Mouse (Mus musculus): ENCODE results near the gene Gpr107. TPM values are rescaled to one million over a fixed set of nuclear protein-coding genes. Genes with fewer than 3 reads are reported as not detected.

Gene Gpr107
- polyA plus RNA-seq, 2 experiments, result 25.1 to 34.5 TPM

- Histone ChIP-seq H3K27ac (replicated peaks; ENCODE audit: low read depth, low read length) (no peak overlapping the region), H3K4me3 (replicated peaks; ENCODE audit: low read length) (no peak overlapping the region), H3K9me3 (ENCODE audit: control insufficient read depth, low read length) (no peaks in the 10 kb centered on the region), H3K4me2 (replicated peaks; ENCODE audit: low read depth, low read length, severe bottlenecking) (no peak overlapping the region), H3K36me3 (ENCODE audit: control insufficient read depth, insufficient read depth, low read length) (peaks cover 31% of the 10 kb centered on the region), H3K4me1 (ENCODE audit: control insufficient read depth, insufficient read depth, low read length) (no peaks in the 10 kb centered on the region), H3K9ac (ENCODE audit: low read depth, low read length, severe bottlenecking) (no peak overlapping the region), H3K27me3 (ENCODE audit: control insufficient read depth, insufficient read depth, low read length) (no peaks in the 10 kb centered on the region)
- ATAC-seq (ENCODE audit: low FRiP score, low read depth) (no peak), DNase-seq (ENCODE audit: low spot score) (no peak)
- TF ChIP-seq POLR2A (IDR thresholded peaks at IDR 0.05; ENCODE audit: borderline replicate concordance, extremely low read depth, insufficient read depth, insufficient read length), result no peak
- WGBS, result 73% methylated on average over 7 of the region's 7 CpGs
These were observed 49.7 kb downstream of the Gpr107 start for GRCm38 (mm10) chr2:31201851-31202250.

DNA sequence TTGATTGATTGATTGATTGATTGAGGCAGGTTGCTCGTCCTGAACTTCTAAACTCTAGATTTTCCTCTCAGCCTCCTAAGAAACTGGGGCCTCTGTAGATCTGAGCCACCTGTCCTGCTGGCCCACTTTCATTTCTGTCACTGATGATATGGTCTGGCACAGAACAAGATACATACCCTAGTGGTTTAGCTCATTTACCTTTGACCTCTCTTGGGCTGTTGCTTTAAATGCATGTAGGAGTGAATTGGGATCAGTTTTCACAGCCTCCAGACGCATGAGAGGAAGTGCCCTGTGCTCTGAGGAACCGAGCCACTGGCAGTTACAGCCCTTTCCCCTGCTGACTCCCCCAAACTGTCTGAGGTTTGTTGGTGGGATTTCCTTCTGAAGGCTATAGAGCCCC, 50.2 kb downstream of the Gpr107 start:
- Histone ChIP-seq H3K36me3 (ENCODE audit: control insufficient read depth, insufficient read depth, low read length) (peaks cover 30% of the 10 kb centered on the region), H3K9ac (ENCODE audit: low read depth, low read length, severe bottlenecking) (no peak overlapping the region), H3K4me1 (ENCODE audit: control insufficient read depth, insufficient read depth, low read length) (no peaks in the 10 kb centered on the region), H3K9me3 (ENCODE audit: control insufficient read depth, low read length) (no peaks in the 10 kb centered on the region), H3K27me3 (ENCODE audit: control insufficient read depth, insufficient read depth, low read length) (no peaks in the 10 kb centered on the region), H3K4me2 (replicated peaks; ENCODE audit: low read depth, low read length, severe bottlenecking) (no peak overlapping the region), H3K4me3 (replicated peaks; ENCODE audit: low read length) (no peak overlapping the region), H3K27ac (replicated peaks; ENCODE audit: low read depth, low read length) (no peak overlapping the region)
- no peak for DNase-seq (ENCODE audit: low spot score)
- 20% methylated on average over 3 of the region's 3 CpGs for WGBS
- ATAC-seq (ENCODE audit: low FRiP score, low read depth), result no peak
- no peak for TF ChIP-seq POLR2A (IDR thresholded peaks at IDR 0.05; ENCODE audit: borderline replicate concordance, extremely low read depth, insufficient read depth, insufficient read length)

GRCm38 (mm10) chr2:31202956-31203355, 50.8 kb downstream of the Gpr107 start:
- no peak overlapping the region for H3K4me3 ChIP-seq (replicated peaks; ENCODE audit: low read length)
- no peak for TF ChIP-seq POLR2A (IDR thresholded peaks at IDR 0.05; ENCODE audit: borderline replicate concordance, extremely low read depth, insufficient read depth, insufficient read length)
- 90% methylated on average over 4 of the region's 4 CpGs for WGBS
- no peak overlapping the region for H3K4me2 ChIP-seq (replicated peaks; ENCODE audit: low read depth, low read length, severe bottlenecking)
- no peak for ATAC-seq (ENCODE audit: low FRiP score, low read depth)
- H3K27me3 ChIP-seq (ENCODE audit: control insufficient read depth, insufficient read depth, low read length), result no peaks in the 10 kb centered on the region
- peaks cover 28% of the 10 kb centered on the region for H3K36me3 ChIP-seq (ENCODE audit: control insufficient read depth, insufficient read depth, low read length)
- H3K4me1 ChIP-seq (ENCODE audit: control insufficient read depth, insufficient read depth, low read length), result no peaks in the 10 kb centered on the region
- H3K9me3 ChIP-seq (ENCODE audit: control insufficient read depth, low read length), result no peaks in the 10 kb centered on the region
- DNase-seq (ENCODE audit: low spot score), result no peak
- no peak overlapping the region for H3K27ac ChIP-seq (replicated peaks; ENCODE audit: low read depth, low read length)
- no peak overlapping the region for H3K9ac ChIP-seq (ENCODE audit: low read depth, low read length, severe bottlenecking)

- Histone ChIP-seq H3K27me3 (ENCODE audit: control insufficient read depth, insufficient read depth, low read length) (no peaks in the 10 kb centered on the region), H3K9ac (ENCODE audit: low read depth, low read length, severe bottlenecking) (no peak overlapping the region), H3K4me3 (replicated peaks; ENCODE audit: low read length) (no peak overlapping the region), H3K9me3 (ENCODE audit: control insufficient read depth, low read length) (no peaks in the 10 kb centered on the region), H3K4me2 (replicated peaks; ENCODE audit: low read depth, low read length, severe bottlenecking) (no peak overlapping the region), H3K27ac (replicated peaks; ENCODE audit: low read depth, low read length) (no peak overlapping the region), H3K36me3 (ENCODE audit: control insufficient read depth, insufficient read depth, low read length) (peaks cover 40% of the 10 kb centered on the region), H3K4me1 (ENCODE audit: control insufficient read depth, insufficient read depth, low read length) (no peaks in the 10 kb centered on the region)
- no peak for TF ChIP-seq POLR2A (IDR thresholded peaks at IDR 0.05; ENCODE audit: borderline replicate concordance, extremely low read depth, insufficient read depth, insufficient read length)
- ATAC-seq (ENCODE audit: low FRiP score, low read depth), result no peak
- 78% methylated on average over 5 of the region's 5 CpGs for WGBS
- no peak for DNase-seq (ENCODE audit: low spot score)
These were observed 52.6 kb downstream of the Gpr107 start for GRCm38 (mm10) chr2:31204677-31205076.

- no peak for ATAC-seq (ENCODE audit: low FRiP score, low read depth)
- Histone ChIP-seq H3K9ac (ENCODE audit: low read depth, low read length, severe bottlenecking) (no peak overlapping the region), H3K27me3 (ENCODE audit: control insufficient read depth, insufficient read depth, low read length) (no peaks in the 10 kb centered on the region), H3K4me2 (replicated peaks; ENCODE audit: low read depth, low read length, severe bottlenecking) (no peak overlapping the region), H3K9me3 (ENCODE audit: control insufficient read depth, low read length) (no peaks in the 10 kb centered on the region), H3K4me1 (ENCODE audit: control insufficient read depth, insufficient read depth, low read length) (no peaks in the 10 kb centered on the region), H3K4me3 (replicated peaks; ENCODE audit: low read length) (no peak overlapping the region), H3K36me3 (ENCODE audit: control insufficient read depth, insufficient read depth, low read length) (peaks cover 42% of the 10 kb centered on the region), H3K27ac (replicated peaks; ENCODE audit: low read depth, low read length) (no peak overlapping the region)
- TF ChIP-seq POLR2A (IDR thresholded peaks at IDR 0.05; ENCODE audit: borderline replicate concordance, extremely low read depth, insufficient read depth, insufficient read length), result no peak
- WGBS, result 69% methylated on average over 4 of the region's 4 CpGs
- DNase-seq (ENCODE audit: low spot score), result no peak
These were observed 54.1 kb downstream of the Gpr107 start for GRCm38 (mm10) chr2:31206211-31206610.

- H3K4me2 ChIP-seq (replicated peaks; ENCODE audit: low read depth, low read length, severe bottlenecking), result no peak overlapping the region
- ATAC-seq (ENCODE audit: low FRiP score, low read depth) (no peak), DNase-seq (ENCODE audit: low spot score) (no peak)
- no peak for TF ChIP-seq POLR2A (IDR thresholded peaks at IDR 0.05; ENCODE audit: borderline replicate concordance, extremely low read depth, insufficient read depth, insufficient read length)
- H3K9ac ChIP-seq (ENCODE audit: low read depth, low read length, severe bottlenecking), result no peak overlapping the region
- H3K4me3 ChIP-seq (replicated peaks; ENCODE audit: low read length), result no peak overlapping the region
- no peaks in the 10 kb centered on the region for H3K9me3 ChIP-seq (ENCODE audit: control insufficient read depth, low read length)
- H3K4me1 ChIP-seq (ENCODE audit: control insufficient read depth, insufficient read depth, low read length), result no peaks in the 10 kb centered on the region
- WGBS, result 28% methylated on average over 8 of the region's 8 CpGs
- no peaks in the 10 kb centered on the region for H3K27me3 ChIP-seq (ENCODE audit: control insufficient read depth, insufficient read depth, low read length)
- H3K27ac ChIP-seq (replicated peaks; ENCODE audit: low read depth, low read length), result no peak overlapping the region
- H3K36me3 ChIP-seq (ENCODE audit: control insufficient read depth, insufficient read depth, low read length), result peaks cover 45% of the 10 kb centered on the region
These were observed 54.8 kb downstream of the Gpr107 start for GRCm38 (mm10) chr2:31206882-31207281.

All from limb, embryonic 14.5 days (tissue).